Mouse (Mus musculus): ENCODE data around the gene Herc3. TPM values are rescaled to one million over a fixed set of nuclear protein-coding genes. Genes with fewer than 3 reads are reported as not detected.

The Herc3 gene
- polyA plus RNA-seq, 1 experiment, result 0.05 TPM

DNA sequence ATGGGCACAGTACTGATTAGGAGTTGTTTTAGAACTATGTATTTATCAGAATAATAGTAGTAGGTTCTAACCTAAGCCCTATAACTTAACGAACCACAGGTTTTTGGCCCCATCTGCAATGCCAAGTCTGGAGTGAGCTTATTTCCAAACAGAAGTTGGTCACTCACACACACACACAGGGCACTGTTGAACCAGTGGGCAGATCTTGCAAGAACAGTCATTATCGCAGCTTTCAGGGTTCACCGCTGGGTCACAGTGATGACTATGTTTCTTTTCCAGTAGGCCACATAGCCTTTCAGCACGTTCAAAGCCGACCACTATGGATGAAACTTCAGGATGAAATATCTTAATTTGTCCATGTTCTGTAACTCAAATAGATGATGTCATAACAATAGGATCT is 91.2 kb downstream of the Herc3 start:
- no peaks in the 10 kb centered on the region for H3K9me3 ChIP-seq (ENCODE audit: control insufficient read depth, low read length)

DNA sequence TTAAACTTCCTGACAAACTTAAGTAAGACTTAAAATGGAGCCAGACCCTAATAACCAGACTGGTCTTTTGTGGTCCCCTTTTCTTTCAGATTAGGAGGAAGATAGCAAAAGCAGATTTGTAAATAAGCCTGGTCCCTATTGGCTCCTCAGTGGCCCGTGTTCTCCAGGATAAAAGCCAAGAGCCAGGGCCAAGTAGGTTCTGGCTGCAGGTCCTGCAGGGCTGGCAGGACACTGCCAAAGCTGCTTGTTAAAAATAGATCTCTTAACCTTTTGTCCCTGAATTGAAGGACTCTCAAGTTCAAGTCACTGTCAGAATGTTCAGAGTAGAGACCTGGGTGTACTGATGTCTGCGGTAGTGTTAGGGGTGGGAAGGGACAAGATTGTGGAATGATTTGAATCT is 96.6 kb downstream of the Herc3 start:
- Histone ChIP-seq H3K9me3 (ENCODE audit: control insufficient read depth, low read length) (no peaks in the 10 kb centered on the region), H3K36me3 (ENCODE audit: control insufficient read depth) (no peaks in the 10 kb centered on the region), H3K4me3 (replicated peaks) (no peak overlapping the region), H3K4me1 (ENCODE audit: control insufficient read depth) (no peaks in the 10 kb centered on the region), H3K27me3 (ENCODE audit: control insufficient read depth) (no peaks in the 10 kb centered on the region)
- TF ChIP-seq TAL1 (IDR thresholded peaks at IDR 0.05; ENCODE audit: low read length) (no peak), GATA1 (IDR thresholded peaks at IDR 0.05; ENCODE audit: low read length) (no peak)

More for the DNA sequence above, 91.2 kb downstream of the Herc3 start:
- TF ChIP-seq GATA1 (IDR thresholded peaks at IDR 0.05; ENCODE audit: low read length), result no peak
- TF ChIP-seq TAL1 (IDR thresholded peaks at IDR 0.05; ENCODE audit: low read length), result no peak
- no peak overlapping the region for H3K4me3 ChIP-seq (replicated peaks)
- no peaks in the 10 kb centered on the region for H3K27me3 ChIP-seq (ENCODE audit: control insufficient read depth)
- no peaks in the 10 kb centered on the region for H3K36me3 ChIP-seq (ENCODE audit: control insufficient read depth)
- no peaks in the 10 kb centered on the region for H3K4me1 ChIP-seq (ENCODE audit: control insufficient read depth)

DNA sequence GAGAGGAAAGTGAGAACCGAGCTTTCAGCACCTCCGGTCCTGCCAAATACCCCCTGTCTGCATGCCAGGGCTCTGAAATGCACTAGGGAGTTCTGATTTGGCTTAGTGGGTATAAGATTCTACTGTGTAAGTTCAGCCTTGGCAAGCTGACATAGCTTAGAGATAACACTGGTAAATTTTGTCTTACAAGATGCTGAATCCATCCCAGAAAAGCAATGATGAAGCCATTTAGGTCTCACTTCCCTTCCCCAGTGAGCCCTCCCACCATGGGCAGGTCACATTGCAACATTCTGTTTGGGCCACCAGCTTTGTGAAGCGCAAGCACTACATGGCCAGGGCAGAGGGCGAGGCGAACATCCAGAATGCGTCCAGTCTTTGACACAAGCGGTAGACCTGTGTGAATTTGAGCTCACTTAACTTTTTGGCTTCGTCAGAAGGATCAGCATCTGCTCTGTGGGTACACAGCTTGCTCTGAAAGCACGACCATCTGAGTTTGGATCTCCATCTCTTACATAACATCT is 98.7 kb downstream of the Herc3 start:
- Histone ChIP-seq H3K36me3 (ENCODE audit: control insufficient read depth) (no peaks in the 10 kb centered on the region), H3K4me1 (ENCODE audit: control insufficient read depth) (no peaks in the 10 kb centered on the region), H3K4me3 (replicated peaks) (no peak overlapping the region), H3K9me3 (ENCODE audit: control insufficient read depth, low read length) (no peaks in the 10 kb centered on the region), H3K27me3 (ENCODE audit: control insufficient read depth) (no peaks in the 10 kb centered on the region)
- no peak for TF ChIP-seq GATA1 (IDR thresholded peaks at IDR 0.05; ENCODE audit: low read length)
- no peak for TF ChIP-seq TAL1 (IDR thresholded peaks at IDR 0.05; ENCODE audit: low read length)

DNA sequence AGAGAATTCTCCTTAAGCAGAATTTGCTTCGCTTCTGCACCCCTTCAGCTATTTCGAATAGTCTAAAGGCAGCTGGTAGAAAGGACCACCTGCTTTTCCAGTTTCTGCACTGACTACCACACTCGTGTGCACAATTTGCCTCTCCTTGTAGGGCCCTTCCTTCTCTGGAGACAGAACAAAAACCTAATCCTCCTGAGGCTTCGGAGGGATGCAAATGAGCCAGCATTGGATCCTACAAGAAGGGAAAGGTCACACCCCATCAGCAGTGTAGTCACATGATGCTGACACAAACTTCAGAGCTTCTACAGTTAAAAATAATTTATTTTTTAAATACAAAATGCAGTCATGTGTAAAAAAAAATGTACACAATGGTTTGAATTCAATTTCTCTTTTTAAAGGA is 99.9 kb downstream of the Herc3 start:
- Histone ChIP-seq H3K4me1 (ENCODE audit: control insufficient read depth) (no peaks in the 10 kb centered on the region), H3K9me3 (ENCODE audit: control insufficient read depth, low read length) (no peaks in the 10 kb centered on the region), H3K27me3 (ENCODE audit: control insufficient read depth) (no peaks in the 10 kb centered on the region), H3K36me3 (ENCODE audit: control insufficient read depth) (no peaks in the 10 kb centered on the region), H3K4me3 (replicated peaks) (no peak overlapping the region)
- TF ChIP-seq TAL1 (IDR thresholded peaks at IDR 0.05; ENCODE audit: low read length) (no peak), GATA1 (IDR thresholded peaks at IDR 0.05; ENCODE audit: low read length) (no peak)

DNA sequence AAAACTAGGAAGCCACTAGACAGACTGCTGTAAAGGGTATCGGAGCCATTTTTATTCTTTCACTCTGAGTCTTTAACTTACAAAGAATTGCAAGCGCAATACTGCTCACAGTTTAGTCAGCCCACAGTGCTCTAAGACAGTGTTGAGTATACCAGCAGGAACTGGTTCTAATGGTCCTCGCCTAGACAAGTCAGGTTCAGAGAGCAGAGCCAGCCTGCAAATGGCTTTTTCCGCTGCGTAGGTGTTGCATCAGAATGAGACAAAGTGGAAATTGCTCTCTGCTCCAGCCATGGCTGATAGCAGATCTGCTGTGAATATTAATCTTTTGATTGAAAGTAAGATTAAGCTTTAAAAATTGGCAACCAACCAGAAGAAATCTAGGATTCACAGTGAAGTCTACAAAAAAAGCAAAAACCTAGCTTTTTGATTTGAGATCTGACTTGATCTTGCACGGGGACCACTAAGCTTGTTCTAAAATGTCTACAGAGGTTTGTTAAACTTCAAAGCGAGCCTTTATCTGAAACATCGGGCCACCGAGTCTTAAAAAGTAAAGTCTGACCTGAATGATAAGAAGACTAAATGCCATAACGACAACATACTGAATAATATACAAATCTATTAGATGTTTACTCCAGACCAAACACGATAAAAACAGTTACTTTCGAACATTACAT is 101.4 kb downstream of the Herc3 start:
- TF ChIP-seq TAL1 (IDR thresholded peaks at IDR 0.05; ENCODE audit: low read length), result no peak
- TF ChIP-seq GATA1 (IDR thresholded peaks at IDR 0.05; ENCODE audit: low read length), result no peak
- Histone ChIP-seq H3K36me3 (ENCODE audit: control insufficient read depth) (no peaks in the 10 kb centered on the region), H3K9me3 (ENCODE audit: control insufficient read depth, low read length) (no peaks in the 10 kb centered on the region), H3K4me3 (replicated peaks) (no peak overlapping the region), H3K4me1 (ENCODE audit: control insufficient read depth) (no peaks in the 10 kb centered on the region), H3K27me3 (ENCODE audit: control insufficient read depth) (no peaks in the 10 kb centered on the region)

DNA sequence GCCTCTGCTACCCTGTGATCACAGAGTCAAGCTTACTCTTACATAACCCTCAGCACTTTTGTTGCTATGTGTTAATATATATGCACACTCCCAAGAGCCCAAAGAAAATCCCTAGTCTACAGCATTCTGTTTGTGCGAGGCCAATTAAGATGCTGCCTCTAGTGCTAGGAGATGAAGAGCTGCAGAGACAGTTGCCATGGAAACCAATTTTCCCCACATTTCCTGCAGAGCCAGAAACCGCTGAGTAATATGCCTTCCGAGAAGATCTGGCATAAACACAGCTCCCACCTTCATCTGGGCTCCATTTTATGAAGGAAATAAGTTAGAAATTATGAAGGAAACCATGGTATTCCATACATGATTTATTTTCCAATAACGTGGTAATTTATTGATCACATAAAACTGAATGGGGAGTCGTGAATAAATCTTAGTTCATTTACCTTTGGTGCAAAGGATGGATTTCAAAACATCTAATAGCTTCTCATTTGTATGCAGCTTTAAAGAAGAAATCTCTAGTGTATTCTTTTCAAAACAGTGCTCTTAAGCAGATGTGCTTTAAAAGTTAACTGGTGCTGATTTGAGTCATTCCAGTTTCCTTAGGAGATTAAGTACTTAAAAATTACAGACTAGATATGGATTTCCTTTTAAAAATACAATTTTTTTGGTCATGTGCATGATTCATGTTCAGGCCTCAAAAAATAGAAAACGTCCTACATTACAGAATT is 102.1 kb downstream of the Herc3 start:
- Histone ChIP-seq H3K36me3 (ENCODE audit: control insufficient read depth) (no peaks in the 10 kb centered on the region), H3K9me3 (ENCODE audit: control insufficient read depth, low read length) (no peaks in the 10 kb centered on the region), H3K27me3 (ENCODE audit: control insufficient read depth) (no peaks in the 10 kb centered on the region), H3K4me1 (ENCODE audit: control insufficient read depth) (no peaks in the 10 kb centered on the region), H3K4me3 (replicated peaks) (no peak overlapping the region)
- TF ChIP-seq GATA1 (IDR thresholded peaks at IDR 0.05; ENCODE audit: low read length), result no peak
- no peak for TF ChIP-seq TAL1 (IDR thresholded peaks at IDR 0.05; ENCODE audit: low read length)

DNA sequence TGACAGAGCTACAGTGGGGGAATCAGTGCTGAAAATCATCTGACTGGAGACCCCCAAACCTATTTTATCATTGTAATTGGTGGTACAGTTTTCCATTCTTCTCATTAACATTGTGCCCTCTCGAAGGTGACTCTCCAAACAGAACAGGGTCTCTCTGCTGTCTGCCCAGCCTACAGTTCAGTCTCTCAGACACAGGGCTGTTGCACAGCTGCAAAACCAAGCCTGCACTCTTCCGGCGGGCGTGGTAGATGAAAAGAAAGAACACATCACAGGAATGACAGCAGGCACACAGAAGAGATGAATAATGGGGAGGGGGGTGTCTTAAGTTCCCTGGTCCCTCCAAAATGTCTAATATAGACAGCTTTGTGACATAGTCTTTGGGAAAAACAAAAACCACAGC is 102.9 kb downstream of the Herc3 start:
- no peak overlapping the region for H3K4me3 ChIP-seq (replicated peaks)
- no peaks in the 10 kb centered on the region for H3K9me3 ChIP-seq (ENCODE audit: control insufficient read depth, low read length)
- TF ChIP-seq GATA1 (IDR thresholded peaks at IDR 0.05; ENCODE audit: low read length), result no peak
- TF ChIP-seq TAL1 (IDR thresholded peaks at IDR 0.05; ENCODE audit: low read length), result no peak
- H3K36me3 ChIP-seq (ENCODE audit: control insufficient read depth), result no peaks in the 10 kb centered on the region
- H3K4me1 ChIP-seq (ENCODE audit: control insufficient read depth), result no peaks in the 10 kb centered on the region
- H3K27me3 ChIP-seq (ENCODE audit: control insufficient read depth), result no peaks in the 10 kb centered on the region

DNA sequence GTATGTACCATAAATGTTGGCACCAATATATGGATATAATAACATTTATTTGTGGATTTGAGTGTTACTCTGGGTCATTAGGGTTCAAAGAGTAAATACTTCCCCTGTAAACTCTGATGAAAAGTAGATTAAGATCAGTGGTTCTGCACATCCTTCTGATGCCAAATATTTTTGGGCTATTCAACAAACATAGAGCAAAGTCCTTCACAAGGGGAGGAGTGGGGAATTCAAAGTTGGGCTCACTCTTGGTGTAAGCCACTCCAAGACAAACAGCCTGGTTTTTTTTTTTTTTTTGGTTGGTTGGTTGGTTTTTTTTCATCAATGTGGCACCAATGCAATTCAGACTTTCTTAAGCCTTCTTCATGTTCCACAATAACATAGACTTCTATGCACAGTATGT is 106.5 kb downstream of the Herc3 start:
- no peaks in the 10 kb centered on the region for H3K4me1 ChIP-seq (ENCODE audit: control insufficient read depth)

DNA sequence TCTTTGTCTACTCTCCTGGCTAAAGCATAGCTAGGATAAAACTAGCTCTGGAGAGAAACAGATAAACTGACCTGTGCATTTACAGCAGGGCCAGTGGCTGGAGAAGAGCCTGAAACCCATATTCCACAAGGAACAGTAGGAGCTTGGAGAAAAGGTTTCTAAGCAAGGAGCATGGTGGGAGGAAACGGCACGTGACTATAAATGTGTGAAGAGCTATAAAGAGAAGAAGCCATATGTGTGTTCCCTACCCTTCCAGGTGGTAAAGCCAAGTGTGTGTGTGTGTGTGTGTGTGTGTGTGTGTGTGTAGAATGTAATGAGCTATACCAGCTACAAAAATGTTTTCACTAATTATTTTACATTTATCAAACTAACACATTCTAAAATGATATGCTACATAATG is 111.0 kb downstream of the Herc3 start:
- Histone ChIP-seq H3K27me3 (ENCODE audit: control insufficient read depth) (no peaks in the 10 kb centered on the region), H3K36me3 (ENCODE audit: control insufficient read depth) (no peaks in the 10 kb centered on the region), H3K9me3 (ENCODE audit: control insufficient read depth, low read length) (no peaks in the 10 kb centered on the region), H3K4me3 (replicated peaks) (no peak overlapping the region), H3K4me1 (ENCODE audit: control insufficient read depth) (no peaks in the 10 kb centered on the region)
- no peak for TF ChIP-seq GATA1 (IDR thresholded peaks at IDR 0.05; ENCODE audit: low read length)
- no peak for TF ChIP-seq TAL1 (IDR thresholded peaks at IDR 0.05; ENCODE audit: low read length)

More for the DNA sequence above, 106.5 kb downstream of the Herc3 start:
- TF ChIP-seq TAL1 (IDR thresholded peaks at IDR 0.05; ENCODE audit: low read length) (no peak), GATA1 (IDR thresholded peaks at IDR 0.05; ENCODE audit: low read length) (no peak)
- H3K9me3 ChIP-seq (ENCODE audit: control insufficient read depth, low read length), result no peaks in the 10 kb centered on the region
- no peaks in the 10 kb centered on the region for H3K36me3 ChIP-seq (ENCODE audit: control insufficient read depth)
- H3K27me3 ChIP-seq (ENCODE audit: control insufficient read depth), result no peaks in the 10 kb centered on the region
- H3K4me3 ChIP-seq (replicated peaks), result no peak overlapping the region
